Mouse (Mus musculus): Measurements from ENCODE around the gene Scand1. TPM values are rescaled to one million over a fixed set of nuclear protein-coding genes. Genes with fewer than 3 reads are reported as not detected.
A peak's percentile ranks its signal among the peaks of the same experiment; 100 is the strongest.

The Scand1 gene
- 36.1 and 46.7 TPM in 2 replicates for polyA plus RNA-seq (2012; rRNA removed)
- 28.1 and 32.9 TPM in 2 replicates for polyA plus RNA-seq (2014; fragmentation: Nextera tagmentation; extraction: Ambion mirVana)

- peak within 1 kb of the TSS; percentile 88 for H3K9ac ChIP-seq (replicated peaks)
- TF ChIP-seq CTCF (IDR thresholded peaks at IDR 0.05; ENCODE audit: low read depth): peak; percentile 72
- no peak for TF ChIP-seq EP300 (IDR thresholded peaks at IDR 0.05; ENCODE audit: low read depth)
- H3K4me1 ChIP-seq (replicated peaks; ENCODE audit: control insufficient read depth in 2 of 2, insufficient read depth in 2 of 2, low read length in 1 of 2): peaks cover 5 to 7% of the 10 kb centered on the region in 2 experiments
- no peaks in the 10 kb centered on the region for H3K9me3 ChIP-seq (ENCODE audit: control insufficient read depth, low read length)
- DNase-seq (ENCODE audit: low read depth in 3 of 3, low spot score in 3 of 3): peak; percentile 65 to 76 (median 66)
- ATAC-seq (ENCODE audit: insufficient read depth): peak; percentile 88
- no peaks in the 10 kb centered on the region for H3K27me3 ChIP-seq (ENCODE audit: control insufficient read depth, insufficient read depth, low read length)
- no peaks in the 10 kb centered on the region for H3K36me3 ChIP-seq (replicated peaks; ENCODE audit: control insufficient read depth, insufficient read depth, low read depth)
- H3K27ac ChIP-seq: peak within 1 kb of the TSS; percentile 71
- under 1% methylated on average over 47 of the region's 49 CpGs for WGBS (ENCODE audit: insufficient replicate concordance)
- H3K4me3 ChIP-seq (ENCODE audit: insufficient read depth in 1 of 2, low read depth in 2 of 2, low read length in 2 of 2): peak within 1 kb of the TSS; percentile 84 to 85
- H3K4me2 ChIP-seq (ENCODE audit: low read depth): peak within 1 kb of the TSS; percentile 66
Measured at GRCm38 (mm10) chr2:156312297-156312897, at the start of gene Scand1, which contains the start of gene Cnbd2. Gene Scand1 (minus strand): TSS chr2:156312704. Gene Cnbd2 (plus strand): TSS chr2:156312299.

- no peak for DNase-seq (ENCODE audit: low read depth in 3 of 3, low spot score in 3 of 3)
- Histone ChIP-seq H3K4me1 (replicated peaks; ENCODE audit: control insufficient read depth in 2 of 2, insufficient read depth in 2 of 2, low read length in 1 of 2) (no peaks in the 10 kb centered on the region), H3K9ac (replicated peaks) (no peak overlapping the region), H3K27ac (no peak overlapping the region), H3K4me3 (ENCODE audit: insufficient read depth in 1 of 2, low read depth in 2 of 2, low read length in 2 of 2) (no peak overlapping the region), H3K27me3 (ENCODE audit: control insufficient read depth, insufficient read depth, low read length) (no peaks in the 10 kb centered on the region), H3K36me3 (replicated peaks; ENCODE audit: control insufficient read depth, insufficient read depth, low read depth) (no peaks in the 10 kb centered on the region), H3K4me2 (ENCODE audit: low read depth) (no peak overlapping the region), H3K9me3 (ENCODE audit: control insufficient read depth, low read length) (no peaks in the 10 kb centered on the region)
- TF ChIP-seq EP300 (IDR thresholded peaks at IDR 0.05; ENCODE audit: low read depth) (no peak), CTCF (IDR thresholded peaks at IDR 0.05; ENCODE audit: low read depth) (no peak)
- ATAC-seq (ENCODE audit: insufficient read depth): no peak
- 68% methylated on average over 7 of the region's 7 CpGs for WGBS (ENCODE audit: insufficient replicate concordance)
Measured at GRCm38 (mm10) chr2:156356031-156356430, 43.5 kb upstream of the Scand1 start.

GRCm38 (mm10) chr2:156353265-156353692 lies 40.8 kb upstream of the Scand1 start:
- no peak for DNase-seq (ENCODE audit: low read depth in 3 of 3, low spot score in 3 of 3)

GRCm38 (mm10) chr2:156352413-156353165 lies 40.1 kb upstream of the Scand1 start:
- Histone ChIP-seq H3K27ac (no peak overlapping the region), H3K36me3 (replicated peaks; ENCODE audit: control insufficient read depth, insufficient read depth, low read depth) (no peaks in the 10 kb centered on the region), H3K4me3 (ENCODE audit: insufficient read depth in 1 of 2, low read depth in 2 of 2, low read length in 2 of 2) (no peak overlapping the region), H3K27me3 (ENCODE audit: control insufficient read depth, insufficient read depth, low read length) (no peaks in the 10 kb centered on the region), H3K9me3 (ENCODE audit: control insufficient read depth, low read length) (no peaks in the 10 kb centered on the region), H3K4me1 (replicated peaks; ENCODE audit: control insufficient read depth in 2 of 2, insufficient read depth in 2 of 2, low read length in 1 of 2) (no peaks in the 10 kb centered on the region), H3K9ac (replicated peaks) (no peak overlapping the region), H3K4me2 (ENCODE audit: low read depth) (no peak overlapping the region)
- ATAC-seq (ENCODE audit: insufficient read depth): no peak
- 57% methylated on average over 8 of the region's 8 CpGs for WGBS (ENCODE audit: insufficient replicate concordance)
- no peak for TF ChIP-seq CTCF (IDR thresholded peaks at IDR 0.05; ENCODE audit: low read depth)
- no peak for DNase-seq (ENCODE audit: low read depth in 3 of 3, low spot score in 3 of 3)

More at GRCm38 (mm10) chr2:156353265-156353692, 40.8 kb upstream of the Scand1 start:
- Histone ChIP-seq H3K4me1 (replicated peaks; ENCODE audit: control insufficient read depth in 2 of 2, insufficient read depth in 2 of 2, low read length in 1 of 2) (no peaks in the 10 kb centered on the region), H3K27ac (no peak overlapping the region), H3K9me3 (ENCODE audit: control insufficient read depth, low read length) (no peaks in the 10 kb centered on the region), H3K4me2 (ENCODE audit: low read depth) (no peak overlapping the region), H3K9ac (replicated peaks) (no peak overlapping the region), H3K27me3 (ENCODE audit: control insufficient read depth, insufficient read depth, low read length) (no peaks in the 10 kb centered on the region), H3K36me3 (replicated peaks; ENCODE audit: control insufficient read depth, insufficient read depth, low read depth) (no peaks in the 10 kb centered on the region), H3K4me3 (ENCODE audit: insufficient read depth in 1 of 2, low read depth in 2 of 2, low read length in 2 of 2) (no peak overlapping the region)
- ATAC-seq (ENCODE audit: insufficient read depth): no peak
- TF ChIP-seq EP300 (IDR thresholded peaks at IDR 0.05; ENCODE audit: low read depth): no peak
- no peak for TF ChIP-seq CTCF (IDR thresholded peaks at IDR 0.05; ENCODE audit: low read depth)
- WGBS (ENCODE audit: insufficient replicate concordance): 34% methylated on average over 7 of the region's 7 CpGs

GRCm38 (mm10) chr2:156351243-156351642 lies 38.7 kb upstream of the Scand1 start:
- Histone ChIP-seq H3K36me3 (replicated peaks; ENCODE audit: control insufficient read depth, insufficient read depth, low read depth) (no peaks in the 10 kb centered on the region), H3K4me1 (replicated peaks; ENCODE audit: control insufficient read depth in 2 of 2, insufficient read depth in 2 of 2, low read length in 1 of 2) (no peaks in the 10 kb centered on the region), H3K9ac (replicated peaks) (no peak overlapping the region), H3K27ac (no peak overlapping the region), H3K4me3 (ENCODE audit: insufficient read depth in 1 of 2, low read depth in 2 of 2, low read length in 2 of 2) (no peak overlapping the region), H3K9me3 (ENCODE audit: control insufficient read depth, low read length) (no peaks in the 10 kb centered on the region), H3K27me3 (ENCODE audit: control insufficient read depth, insufficient read depth, low read length) (no peaks in the 10 kb centered on the region), H3K4me2 (ENCODE audit: low read depth) (no peak overlapping the region)
- TF ChIP-seq EP300 (IDR thresholded peaks at IDR 0.05; ENCODE audit: low read depth) (no peak), CTCF (IDR thresholded peaks at IDR 0.05; ENCODE audit: low read depth) (peak; percentile 54)
- no peak for DNase-seq (ENCODE audit: low read depth in 3 of 3, low spot score in 3 of 3)
- ATAC-seq (ENCODE audit: insufficient read depth): no peak
- WGBS (ENCODE audit: insufficient replicate concordance): 66% methylated on average over 7 of the region's 7 CpGs

Data from liver, embryonic 14.5 days (tissue).